Mouse (Mus musculus) forelimb bud, embryonic 11.5 days (tissue): ENCODE results near the gene Ppp1r12a.

ENCODE experiments used
- DNase-seq: peaks from one replicate; pipeline ENCODE4 v3.0.0-alpha.2; 2012; ENCODE audit warnings: low read depth, low spot score

Gene Ppp1r12a

DNA sequence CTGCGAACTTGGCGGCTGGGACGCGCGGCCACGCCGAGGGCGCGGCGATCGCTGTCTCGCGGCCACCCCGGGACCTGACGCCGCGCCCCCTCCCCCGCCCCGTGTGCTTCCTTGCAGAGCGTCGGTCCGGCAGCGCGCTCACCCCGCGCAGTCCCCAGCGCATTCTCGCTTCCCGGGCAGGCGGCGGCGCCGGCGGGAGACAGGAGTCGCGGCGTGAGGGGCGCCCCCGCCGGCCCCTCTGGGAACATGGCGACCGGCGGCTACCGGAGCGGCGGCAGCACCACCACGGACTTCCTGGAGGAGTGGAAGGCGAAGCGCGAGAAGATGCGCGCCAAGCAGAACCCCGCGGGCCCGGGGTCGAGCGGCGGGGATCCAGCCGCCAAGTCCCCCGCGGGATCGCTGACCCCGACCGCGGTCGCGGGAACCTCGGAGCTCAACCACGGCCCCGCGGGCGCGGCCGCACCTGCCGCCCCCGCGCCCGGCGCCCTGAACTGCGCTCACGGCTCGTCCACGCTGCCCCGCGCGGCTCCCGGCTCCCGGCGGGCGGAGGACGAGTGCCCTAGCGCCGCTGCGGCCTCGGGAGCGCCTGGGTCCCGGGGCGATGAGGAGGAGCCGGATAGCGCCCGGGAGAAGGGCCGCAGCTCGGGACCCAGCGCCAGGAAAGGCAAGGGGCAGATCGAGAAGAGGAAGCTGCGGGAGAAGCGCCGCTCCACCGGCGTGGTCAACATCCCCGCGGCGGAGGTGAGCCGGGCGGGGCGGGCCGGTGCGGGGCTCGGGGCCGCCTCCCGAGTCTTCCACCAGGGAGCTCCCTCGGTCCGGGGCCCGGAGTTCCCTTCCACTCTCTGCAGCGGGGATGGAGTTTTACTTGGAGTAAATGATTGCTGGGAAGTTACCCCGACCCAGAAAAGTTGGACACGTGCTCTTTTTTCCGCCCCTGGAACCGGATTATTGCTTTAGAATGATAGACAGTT lies 170.9 kb downstream of the Ppp1r12a start:
- no peak for DNase-seq

DNA sequence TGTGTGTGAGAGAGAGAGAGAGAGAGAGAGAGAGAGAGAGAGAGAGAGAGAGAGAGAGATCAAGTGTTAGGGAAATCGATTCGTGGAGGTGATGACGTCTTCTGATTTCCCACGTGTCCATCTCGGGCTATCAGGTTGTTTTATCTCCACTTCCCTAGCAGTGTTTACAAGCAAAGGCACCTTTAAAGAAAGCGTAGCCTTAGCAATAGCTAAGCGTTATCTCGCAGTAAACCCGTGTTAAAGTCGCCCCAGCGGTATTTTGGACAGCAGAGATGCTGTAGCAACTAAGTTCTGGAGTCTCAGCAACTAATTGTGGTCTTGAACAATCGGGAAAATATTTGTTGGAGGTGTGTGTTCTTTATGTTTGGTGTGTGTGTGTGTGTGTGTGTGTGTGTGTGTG lies 171.6 kb downstream of the Ppp1r12a start:
- DNase-seq, result no peak
